Mouse (Mus musculus) lung, postnatal 14 days (tissue): Measurements from ENCODE around the gene Pnpla2.
A peak's percentile ranks its signal among the peaks of the same experiment; 100 is the strongest.

Experiments used
- DNase-seq: peaks from one replicate; pipeline ENCODE4 v3.0.0; 2021

Gene Pnpla2

DNA sequence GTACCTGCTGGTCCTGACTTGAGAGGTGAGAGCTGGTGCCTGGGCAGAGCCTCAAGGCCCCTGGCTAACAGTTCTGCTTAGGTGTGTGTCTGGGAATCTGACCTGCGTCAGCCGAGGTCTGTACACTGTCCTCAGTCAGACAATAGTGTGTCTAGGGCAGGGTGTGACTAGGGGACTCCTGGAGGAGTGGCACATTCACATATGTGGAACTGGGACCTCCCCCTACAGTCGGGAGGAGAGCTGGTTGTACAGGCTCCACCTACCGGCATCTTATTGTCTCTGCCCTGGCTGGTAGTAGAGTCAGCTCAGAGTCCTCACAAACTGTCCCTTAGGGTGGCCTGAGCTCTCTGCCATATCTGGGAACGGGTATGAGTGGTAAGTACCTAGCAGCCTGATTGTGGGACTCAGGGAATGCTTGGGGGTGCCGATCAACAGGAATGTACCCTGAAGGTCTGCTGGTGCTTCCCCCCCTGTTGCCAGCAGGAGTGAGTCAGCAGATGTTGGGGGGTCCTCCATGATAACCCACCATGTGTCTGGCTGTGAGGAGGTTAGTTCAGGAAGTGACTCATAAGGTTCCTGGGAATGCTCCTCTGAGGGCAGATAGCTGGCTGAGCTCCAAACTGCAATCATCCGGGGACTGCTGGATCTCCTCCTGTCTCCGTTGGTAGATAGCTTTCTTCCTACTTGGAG, 13.7 kb downstream of the Pnpla2 start:
- DNase-seq: peak; percentile 75

- no peak for DNase-seq
These were observed 14.4 kb downstream of the Pnpla2 start for GRCm38 (mm10) chr7:141469352-141469751.

- no peak for DNase-seq
These were observed 15.1 kb downstream of the Pnpla2 start for GRCm38 (mm10) chr7:141469901-141470636.

GRCm38 (mm10) chr7:141470637-141470944, 15.6 kb downstream of the Pnpla2 start:
- DNase-seq: no peak

GRCm38 (mm10) chr7:141471236-141471635, 16.2 kb downstream of the Pnpla2 start:
- no peak for DNase-seq

DNA sequence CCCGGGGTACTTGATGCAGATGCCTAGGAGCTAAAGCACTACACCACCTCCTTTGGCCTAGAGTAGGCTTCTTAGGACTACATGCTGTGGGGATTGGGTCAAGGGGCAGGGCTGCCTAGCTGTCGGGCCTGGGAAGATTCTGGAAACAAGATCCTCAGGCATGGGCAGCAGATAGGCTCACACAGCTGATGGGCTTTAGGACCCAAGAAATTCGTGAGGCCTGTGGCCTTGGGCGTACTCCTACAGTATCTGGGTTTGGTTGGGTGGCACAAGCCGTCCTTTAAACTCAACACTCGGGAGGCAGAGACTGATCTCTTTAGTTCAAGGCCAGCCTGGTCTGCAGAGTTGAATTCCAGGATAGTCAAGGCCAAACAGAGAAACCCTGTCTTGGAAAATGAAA, 17.2 kb downstream of the Pnpla2 start:
- no peak for DNase-seq

- DNase-seq: no peak
These were observed 17.8 kb downstream of the Pnpla2 start for GRCm38 (mm10) chr7:141472763-141473162.

DNA sequence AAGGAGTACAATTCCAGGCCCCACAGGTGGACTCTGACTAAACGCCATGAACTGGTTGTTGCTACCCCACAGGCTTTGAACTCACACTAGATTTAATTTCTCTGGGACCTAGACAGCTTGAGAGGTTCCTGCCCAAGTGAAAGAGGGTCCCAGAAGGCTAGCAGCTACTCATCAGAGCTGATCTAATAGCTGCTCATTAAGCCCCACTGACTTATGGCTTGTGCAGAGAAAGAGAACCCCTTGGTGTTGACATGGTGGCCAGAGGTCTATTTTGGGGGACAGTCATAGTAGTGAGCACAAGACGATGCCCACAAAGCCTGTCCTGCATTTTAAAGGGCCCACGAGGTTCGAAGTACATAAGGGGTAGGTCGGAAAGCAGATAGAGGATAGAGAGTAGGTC, 19.2 kb downstream of the Pnpla2 start:
- DNase-seq: no peak

- peak; percentile 83 for DNase-seq
These were observed 20.2 kb downstream of the Pnpla2 start, which contains the start of the genes Polr2l and Tspan4 for GRCm38 (mm10) chr7:141475011-141475804. TSS of gene Polr2l (minus strand) at chr7:141475132. TSS of gene Tspan4 (plus strand) at chr7:141475240.

GRCm38 (mm10) chr7:141475805-141476158, 20.8 kb downstream of the Pnpla2 start:
- DNase-seq: no peak

DNA sequence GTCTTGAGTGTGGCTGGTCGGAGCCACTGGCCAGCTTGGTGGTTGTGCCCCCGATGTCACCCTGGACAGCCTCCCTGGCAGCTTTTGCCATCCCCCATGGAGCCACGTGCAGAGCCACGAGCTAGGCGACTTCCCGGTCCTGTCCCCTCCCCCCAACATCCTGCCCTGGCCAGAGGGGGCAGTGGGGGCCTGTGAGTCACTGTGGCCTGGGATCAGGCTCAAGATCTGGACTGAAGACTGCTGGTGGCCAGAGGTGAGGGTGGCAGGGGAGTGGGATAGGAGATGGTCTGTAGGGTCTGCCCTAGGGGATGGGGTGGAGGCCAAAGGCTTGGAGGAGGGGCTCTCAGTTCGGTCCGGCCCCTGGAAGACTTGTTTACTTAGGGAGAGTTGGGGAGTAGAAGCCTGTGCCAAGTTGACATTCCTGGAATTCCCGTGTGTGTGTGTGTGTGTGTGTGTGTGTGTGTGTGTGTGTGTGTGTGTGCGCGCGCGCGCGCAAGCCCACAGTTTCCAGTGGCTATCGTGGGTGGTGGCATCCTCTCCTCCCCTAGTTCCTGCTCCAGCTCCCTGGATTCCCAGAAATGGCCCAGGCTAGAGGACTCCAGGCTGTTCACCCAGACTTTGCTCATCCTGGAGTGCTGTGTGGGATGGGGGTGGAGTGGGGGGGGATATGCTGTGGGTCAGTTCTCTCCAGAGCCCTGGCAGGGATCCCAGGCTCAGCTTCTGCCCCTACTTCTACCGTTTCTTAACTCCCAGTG, 21.4 kb downstream of the Pnpla2 start:
- peak; percentile 86 for DNase-seq

- no peak for DNase-seq
These were observed 22.0 kb downstream of the Pnpla2 start for GRCm38 (mm10) chr7:141476981-141477370.

GRCm38 (mm10) chr7:141477578-141478269, 22.7 kb downstream of the Pnpla2 start:
- no peak for DNase-seq

- no peak for DNase-seq
These were observed 23.3 kb downstream of the Pnpla2 start for GRCm38 (mm10) chr7:141478270-141478748.

- DNase-seq: peak; percentile 75
These were observed 26.0 kb downstream of the Pnpla2 start for GRCm38 (mm10) chr7:141480842-141481497.

- peak; percentile 58 for DNase-seq
These were observed 26.8 kb downstream of the Pnpla2 start for GRCm38 (mm10) chr7:141481498-141482401.

DNA sequence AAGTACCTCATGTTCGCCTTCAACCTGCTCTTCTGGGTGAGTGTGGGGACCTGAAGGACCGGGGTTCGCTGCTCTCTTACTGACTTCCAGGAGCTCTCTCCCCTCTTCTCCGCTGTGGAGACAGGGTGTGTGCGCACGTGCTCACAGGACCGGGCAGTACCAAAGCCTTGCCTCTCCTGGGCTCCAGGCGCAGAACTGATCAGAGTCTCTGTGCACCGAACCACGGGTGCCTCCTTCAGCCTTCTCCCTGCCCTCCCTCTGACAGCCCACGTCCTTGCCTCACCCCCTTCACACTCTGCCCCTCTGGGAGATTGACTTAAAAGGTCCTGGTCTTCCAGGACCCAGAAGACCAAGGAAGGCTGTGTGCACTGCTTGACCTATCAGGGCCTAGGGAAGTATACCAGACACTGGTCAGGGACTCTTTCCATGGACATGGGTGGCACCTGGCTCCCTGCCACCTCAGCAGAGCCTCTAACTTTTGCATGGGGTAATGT, 27.6 kb downstream of the Pnpla2 start:
- DNase-seq: no peak

GRCm38 (mm10) chr7:141483114-141483653, 28.2 kb downstream of the Pnpla2 start:
- no peak for DNase-seq

GRCm38 (mm10) chr7:141484186-141485120, 29.5 kb downstream of the Pnpla2 start:
- DNase-seq: no peak
